Mouse (Mus musculus): Measurements from ENCODE around the gene Cse1l.

Gene Cse1l

DNA sequence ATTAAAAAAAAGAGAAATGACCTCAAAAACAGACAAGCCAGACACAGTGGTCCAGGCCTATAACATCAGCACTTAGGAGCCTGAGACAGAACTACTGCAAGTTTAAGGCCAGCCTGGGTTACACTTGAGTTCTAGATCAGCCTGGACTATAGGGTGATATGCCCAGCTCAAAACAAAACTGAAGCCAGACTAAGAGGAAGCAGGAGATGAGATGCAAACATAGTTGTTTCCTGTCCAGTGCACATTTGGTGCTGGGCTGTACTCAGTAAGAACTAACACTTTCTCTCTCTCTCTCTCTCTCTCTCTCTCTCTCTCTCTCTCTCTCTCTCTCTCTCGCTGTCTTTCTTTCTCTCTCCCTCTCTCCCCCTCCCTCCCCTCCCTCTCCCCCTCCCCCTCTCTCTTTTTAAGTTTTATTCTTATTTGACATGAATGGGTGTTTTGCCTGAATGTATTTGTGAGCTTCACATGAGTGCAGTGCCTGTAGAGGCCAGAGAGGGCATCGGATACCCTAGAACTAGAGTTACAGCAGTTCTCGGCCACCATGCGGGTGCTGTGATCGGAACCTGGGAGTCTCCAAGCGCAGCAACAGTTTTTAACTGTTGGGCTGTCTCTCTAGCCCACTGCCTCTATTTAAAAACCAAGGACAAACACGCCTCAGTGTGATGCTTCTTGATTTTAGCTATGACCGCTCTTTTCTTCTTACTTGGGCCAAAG, 4.9 kb upstream of the Cse1l start:
- DNase-seq (ENCODE audit: low read depth) = no peak

DNA sequence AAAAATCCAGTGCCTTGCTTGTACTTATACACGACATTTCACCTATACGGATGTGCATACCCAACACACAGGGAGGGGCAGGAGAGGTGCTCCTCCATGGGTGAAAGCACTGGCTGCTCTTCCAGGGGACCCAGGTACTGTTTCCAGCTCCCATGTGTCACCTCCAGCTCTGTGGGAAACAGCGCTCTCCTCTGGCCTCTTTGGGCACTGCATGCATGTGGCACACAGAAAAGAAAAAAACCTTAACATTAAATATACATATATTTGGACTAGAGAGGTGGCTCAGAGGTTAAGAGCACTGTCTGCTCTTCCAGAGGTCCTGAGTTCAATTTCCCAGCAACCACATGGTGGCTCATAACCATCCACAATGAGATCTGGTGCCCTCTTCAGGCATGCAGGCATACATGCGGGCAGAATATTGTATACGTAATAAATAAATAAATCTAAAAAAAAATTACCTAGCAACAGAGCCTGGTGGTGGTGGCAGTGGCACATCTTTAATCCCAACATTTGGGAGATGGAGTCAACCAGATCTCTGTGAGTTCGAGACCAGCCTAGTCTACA, 2.0 kb upstream of the Cse1l start:
- DNase-seq (ENCODE audit: low read depth) = no peak

DNA sequence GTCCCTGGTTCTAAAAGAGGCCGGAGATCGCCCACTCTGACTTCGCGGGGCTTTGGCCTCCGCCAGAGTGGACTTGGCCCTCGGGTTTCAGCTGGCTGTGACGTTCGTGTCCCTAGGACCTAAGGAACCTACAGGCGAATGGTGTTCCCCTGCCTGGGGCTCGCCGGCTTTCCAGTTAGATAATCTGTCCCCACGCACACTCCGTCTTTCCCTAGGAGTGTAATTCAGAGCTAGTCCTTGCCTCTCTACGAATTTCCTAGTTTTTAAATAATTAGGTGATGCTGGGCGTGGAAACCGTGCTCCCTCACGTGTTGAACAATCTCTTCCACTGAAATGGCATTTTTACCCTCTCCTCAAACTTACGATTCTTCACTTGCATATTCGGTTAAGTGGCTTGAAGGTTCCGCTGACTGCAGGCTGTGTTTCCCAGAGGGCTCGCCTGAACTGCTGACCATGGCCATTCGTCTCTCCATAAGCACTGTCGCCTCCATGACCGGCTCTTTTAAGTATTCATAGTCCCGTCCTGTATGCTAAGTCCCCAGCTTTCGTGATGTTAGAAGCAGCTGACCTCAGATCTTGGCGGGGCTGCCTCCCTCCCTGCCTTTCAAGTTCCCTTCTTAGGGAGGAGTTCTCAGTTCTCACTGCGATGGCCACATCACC, 813 bp downstream of the Cse1l start:
- peak; percentile 11 for DNase-seq (ENCODE audit: low read depth)

DNA sequence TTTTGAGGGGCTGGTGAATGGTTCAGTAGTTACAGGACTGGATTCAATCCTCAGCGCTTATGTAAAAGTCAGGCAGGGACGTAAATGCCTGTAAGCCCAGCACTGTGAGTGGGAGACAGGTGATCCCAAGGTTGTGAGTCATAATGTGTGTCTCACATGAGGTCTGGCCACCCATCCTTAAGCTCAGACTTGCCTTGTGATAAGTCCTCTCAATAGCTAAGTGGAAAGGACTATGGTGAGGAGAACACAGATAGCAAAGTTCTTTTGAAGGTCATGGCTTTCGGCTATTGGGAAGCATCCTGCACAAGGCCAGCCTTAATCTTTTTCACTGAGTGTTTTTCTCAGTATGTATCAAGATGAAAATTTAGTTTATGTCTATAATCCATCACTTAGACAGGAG, 3.9 kb downstream of the Cse1l start:
- no peak for DNase-seq (ENCODE audit: low read depth)

DNA sequence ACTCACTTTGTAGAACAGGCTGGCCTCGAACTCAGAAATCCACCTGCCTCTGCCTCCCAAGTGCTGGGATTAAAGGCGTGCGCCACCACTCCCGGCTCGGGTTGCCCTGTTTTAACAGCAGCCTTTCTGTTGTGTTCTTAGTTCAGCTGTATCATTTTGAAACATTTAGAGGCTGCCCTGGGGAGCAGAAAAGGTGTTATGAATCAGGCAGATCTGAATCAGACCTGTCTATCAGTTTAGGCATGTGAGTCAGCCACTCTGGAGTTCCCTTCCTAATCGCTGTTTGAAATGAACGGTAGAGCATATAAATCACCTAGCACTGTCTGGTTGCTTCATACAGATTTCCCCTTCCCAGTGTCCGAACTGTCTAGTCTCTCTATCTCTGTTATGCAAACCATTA, 4.7 kb downstream of the Cse1l start:
- no peak for DNase-seq (ENCODE audit: low read depth)

DNA sequence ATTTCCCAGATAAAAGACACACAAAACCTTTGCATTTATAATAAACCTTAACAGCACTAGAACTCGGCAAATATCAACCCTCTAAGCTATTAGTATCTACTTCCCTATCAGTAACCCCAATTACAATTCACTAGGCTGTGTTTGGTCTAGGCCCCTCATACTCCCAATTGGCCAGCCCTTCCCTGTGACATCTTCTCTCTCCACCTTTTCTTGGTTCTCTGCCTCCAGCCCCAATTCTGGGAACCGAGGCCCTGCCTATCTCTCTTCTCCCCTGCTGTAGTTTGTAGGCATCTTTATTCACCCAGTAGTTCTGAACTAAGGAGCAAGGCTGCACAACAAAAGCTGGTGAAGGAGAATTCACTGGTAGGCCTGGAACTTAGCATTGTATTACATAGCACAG, 18.1 kb downstream of the Cse1l start:
- no peak for DNase-seq (ENCODE audit: low read depth)

DNA sequence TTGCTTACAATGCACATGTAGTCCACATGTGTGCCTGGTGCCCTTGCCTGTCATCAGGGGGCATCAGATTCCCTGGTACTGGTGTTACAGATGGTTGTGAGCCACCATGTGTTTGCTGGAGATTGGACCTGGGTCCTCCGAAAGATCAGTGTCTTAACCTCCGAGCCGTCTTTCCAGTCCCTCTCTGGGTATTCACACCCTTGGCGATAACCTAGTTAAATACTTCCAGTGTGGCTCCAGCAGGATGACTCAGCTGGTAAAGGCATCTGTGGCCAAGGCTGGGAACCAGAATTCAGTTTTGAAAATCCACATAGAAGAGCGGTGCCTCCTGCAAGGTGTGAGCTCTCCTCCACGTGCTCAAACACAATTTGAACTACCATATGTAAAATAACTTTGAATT, 28.1 kb downstream of the Cse1l start:
- no peak for DNase-seq (ENCODE audit: low read depth)

DNA sequence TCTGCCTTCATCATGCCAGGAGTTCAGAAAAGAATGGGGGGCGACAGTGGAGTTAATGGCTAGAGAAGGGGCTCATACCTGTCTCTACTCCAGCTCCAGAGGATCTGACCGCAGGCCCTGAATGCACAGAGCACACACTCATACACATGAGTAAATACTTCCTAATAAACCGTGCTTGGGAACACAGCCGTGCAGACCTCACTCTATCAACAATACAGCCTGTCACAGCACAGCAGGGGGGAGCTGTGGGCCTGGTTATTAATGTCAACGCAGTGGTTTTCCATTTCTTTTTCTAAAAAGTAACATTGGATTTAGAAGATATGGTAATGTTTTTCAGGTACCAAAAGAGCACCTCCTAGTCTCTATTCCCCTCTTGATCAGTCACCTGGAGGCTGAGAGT, 28.6 kb downstream of the Cse1l start:
- no peak for DNase-seq (ENCODE audit: low read depth)

DNA sequence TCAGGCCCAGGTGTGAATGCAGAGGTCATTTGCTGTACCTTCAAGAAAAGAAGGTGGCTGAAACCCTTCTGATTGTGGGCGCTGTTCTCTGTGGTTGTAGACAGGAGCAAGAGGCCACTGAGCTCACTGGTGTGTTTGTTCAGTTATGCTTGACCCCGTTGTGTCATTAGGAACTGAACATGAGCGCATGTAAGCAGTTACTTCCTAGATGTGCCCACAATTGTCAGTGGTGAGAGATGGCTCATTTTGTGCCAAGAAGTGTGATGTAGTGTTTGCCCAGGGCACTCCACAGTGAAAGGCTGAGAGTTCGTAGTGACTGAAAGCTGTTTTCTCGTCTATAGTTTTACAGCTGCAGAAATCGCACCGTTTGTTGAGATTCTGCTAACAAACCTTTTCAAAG, 29.7 kb downstream of the Cse1l start:
- DNase-seq (ENCODE audit: low read depth) = no peak

DNA sequence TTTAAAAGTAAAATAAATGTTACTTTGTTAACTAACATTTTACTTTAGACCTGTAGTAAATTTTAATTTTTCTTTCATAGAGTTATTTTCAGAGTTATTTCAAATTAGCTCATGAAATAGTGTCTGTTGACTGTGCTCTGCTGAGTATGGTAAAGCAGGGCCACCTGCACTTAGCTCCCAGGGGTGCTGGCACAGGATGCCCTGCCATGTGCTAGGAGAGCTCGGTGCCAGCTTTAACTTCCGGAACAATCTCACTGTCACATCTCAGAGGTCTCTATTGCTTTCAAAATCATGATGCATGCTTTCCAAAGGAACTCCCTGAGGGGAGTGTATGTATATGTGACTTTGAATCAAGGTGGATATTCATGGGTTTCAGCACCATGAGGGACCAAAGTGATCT, 30.3 kb downstream of the Cse1l start:
- no peak for DNase-seq (ENCODE audit: low read depth)

DNA sequence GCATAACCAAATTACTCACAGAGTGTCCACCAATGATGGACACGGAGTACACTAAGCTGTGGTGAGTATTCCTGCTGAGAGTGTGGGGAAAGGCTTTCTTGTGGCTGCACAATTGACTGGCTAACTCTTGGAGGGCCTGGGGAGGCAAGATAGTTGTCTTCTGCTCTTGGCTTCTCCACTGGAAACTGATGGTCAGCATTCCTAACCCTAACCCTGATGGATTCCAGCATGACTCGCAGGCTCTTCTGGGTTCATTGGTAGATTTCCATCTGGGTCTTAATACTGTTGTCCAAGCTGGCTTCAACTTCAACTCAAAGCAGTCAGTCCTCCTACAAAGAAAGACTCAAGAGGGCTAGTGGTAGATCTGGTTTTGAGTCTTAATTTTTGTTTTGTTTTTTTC, 37.3 kb downstream of the Cse1l start:
- no peak for DNase-seq (ENCODE audit: low read depth)

DNA sequence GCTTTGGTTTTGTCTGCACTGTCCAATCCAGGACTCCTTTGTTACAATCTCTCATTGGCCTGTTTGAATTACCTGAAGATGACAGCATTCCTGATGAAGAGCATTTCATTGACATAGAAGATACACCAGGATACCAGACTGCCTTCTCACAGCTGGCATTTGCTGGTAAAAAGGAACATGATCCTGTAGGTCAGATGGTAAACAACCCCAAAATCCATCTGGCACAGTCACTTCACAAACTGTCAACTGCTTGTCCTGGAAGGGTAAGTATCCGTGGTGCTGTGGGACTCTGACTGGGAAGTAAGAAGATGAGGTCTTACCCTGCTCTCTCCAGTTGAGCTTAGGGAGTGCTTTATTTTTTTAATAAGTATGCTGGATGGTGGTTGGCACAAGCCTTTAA, 38.5 kb downstream of the Cse1l start:
- no peak for DNase-seq (ENCODE audit: low read depth)

DNA sequence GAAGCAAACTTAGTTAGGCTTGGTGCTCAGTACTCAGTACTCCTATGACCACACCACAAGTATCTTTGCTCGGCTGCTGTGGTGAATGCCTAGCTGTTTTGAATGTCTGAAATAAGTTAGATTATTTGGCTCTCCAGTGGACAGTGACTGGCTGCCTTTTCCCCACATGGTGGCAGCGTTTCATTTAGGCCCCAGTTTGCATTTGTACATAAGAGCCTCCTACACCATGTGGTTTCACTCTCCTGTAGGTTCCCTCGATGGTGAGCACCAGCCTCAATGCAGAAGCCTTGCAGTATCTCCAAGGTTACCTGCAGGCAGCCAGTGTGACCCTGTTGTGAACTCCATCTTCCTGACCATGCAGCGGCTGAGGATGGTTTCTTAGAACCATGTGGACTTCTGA, 39.6 kb downstream of the Cse1l start:
- no peak for DNase-seq (ENCODE audit: low read depth)

DNA sequence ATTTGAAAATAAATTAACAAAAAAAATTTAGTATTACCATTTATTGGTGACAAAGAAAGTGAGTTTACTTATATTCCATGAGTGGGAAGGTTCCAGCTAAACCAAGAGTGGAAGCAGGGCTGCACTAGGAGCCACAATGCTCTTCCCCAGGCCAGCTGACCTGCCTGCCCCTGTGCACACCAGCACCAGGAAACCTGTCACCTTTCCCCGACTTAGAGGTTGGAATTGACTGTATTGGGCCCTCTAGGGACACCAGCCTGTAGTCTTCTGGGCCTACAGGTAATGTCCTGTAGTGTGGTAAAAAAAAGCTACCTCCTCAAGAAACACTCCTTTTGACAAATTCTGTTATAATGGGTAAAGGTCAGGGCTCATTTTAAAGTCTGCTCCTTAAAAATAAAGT, 42.4 kb downstream of the Cse1l start:
- no peak for DNase-seq (ENCODE audit: low read depth)

DNA sequence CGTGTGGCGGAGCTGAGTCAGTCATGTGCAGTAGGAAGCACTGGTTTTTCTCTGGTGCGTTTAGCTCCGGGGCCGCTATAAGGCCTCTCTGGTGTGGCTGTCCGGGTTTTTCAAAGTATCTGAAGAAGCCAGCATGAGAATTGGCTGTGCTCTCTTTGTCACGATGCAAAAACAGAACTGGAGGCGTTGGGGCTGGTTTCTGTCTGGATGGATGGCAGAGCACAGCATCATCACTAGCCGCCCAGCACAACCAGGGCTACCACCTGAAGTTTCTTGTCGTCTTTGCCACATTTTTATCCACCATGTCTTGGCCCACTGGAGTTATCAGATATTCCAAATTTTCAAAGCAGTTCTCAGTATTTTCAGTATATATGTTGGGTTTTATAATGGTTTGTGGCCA, 43.1 kb downstream of the Cse1l start:
- DNase-seq (ENCODE audit: low read depth) = no peak

DNA sequence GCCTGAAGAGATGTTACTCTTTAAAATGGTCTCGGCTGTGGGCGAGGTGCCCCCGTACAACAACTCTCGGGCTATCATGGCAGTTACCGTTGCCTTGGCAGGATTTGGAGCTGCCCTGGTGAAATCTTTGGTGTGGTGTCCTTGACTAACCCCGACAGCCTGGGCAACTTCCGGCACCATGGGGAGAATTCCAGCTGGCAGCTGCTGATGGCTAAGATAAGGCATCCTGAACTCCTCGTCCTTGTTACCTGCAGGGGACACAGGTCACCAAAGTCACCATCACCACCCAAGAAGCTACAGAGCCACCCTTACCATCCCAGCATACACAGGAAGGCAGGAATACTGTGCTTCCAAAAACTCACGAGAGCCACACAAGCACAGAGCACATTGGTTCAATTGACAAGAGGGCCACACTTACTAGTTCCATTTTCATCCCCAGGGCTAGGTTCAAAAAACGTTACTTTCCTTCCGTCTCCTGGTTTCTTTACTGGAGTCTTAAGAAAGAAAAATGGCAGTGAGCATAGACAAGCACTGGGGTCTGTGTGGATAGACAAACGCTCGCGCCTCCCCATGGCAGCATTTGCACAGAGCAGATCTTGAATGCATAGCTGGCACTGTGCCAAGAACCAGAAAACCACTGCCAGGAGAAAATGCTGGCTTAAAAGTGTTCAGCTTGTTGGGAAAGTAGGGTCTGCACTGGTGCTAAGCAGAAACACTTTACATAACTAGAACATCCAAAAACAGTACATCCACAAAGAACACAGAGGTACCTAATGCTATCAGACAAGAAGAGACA, 45.2 kb downstream of the Cse1l start:
- DNase-seq (ENCODE audit: low read depth) = no peak

DNA sequence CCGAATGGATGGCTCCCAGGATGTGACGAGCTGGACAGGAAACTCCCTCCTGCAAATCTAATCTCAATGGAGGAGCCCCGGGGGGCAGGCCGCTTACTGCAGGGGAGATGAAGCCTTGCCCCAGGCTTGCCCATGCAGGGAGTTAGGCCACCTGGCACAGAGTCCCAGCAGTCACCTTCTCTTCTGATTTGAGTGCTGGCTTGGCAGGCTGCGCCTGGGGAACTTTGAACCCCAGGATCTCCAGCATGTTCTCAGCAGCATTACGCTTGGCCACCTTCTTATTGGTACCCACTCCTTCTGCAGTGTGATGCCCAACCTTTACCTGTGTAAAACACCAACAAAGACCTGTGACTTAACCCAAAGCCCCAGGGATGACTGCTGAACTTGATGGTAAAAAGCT, 46.3 kb downstream of the Cse1l start:
- DNase-seq (ENCODE audit: low read depth) = no peak

DNA sequence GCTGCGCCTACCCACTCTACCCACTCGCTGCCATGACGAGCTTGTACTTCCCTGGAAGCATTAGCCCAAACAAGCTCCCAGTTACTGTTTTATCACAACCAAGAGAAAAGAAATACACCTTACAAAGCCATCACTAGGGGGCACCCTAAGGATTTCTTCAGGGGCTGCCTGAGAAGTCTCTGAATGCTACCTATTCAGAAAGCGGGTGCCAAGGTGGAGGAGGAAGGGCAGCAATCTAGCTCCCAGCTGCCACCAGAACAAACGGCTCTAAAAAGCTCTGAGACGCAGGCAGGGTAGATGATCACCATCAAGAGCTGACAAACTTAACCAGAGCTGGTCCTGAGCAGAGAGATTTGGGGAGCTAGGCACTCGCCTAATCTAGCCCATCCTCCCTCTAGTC, 51.0 kb downstream of the Cse1l start:
- no peak for DNase-seq (ENCODE audit: low read depth)

DNA sequence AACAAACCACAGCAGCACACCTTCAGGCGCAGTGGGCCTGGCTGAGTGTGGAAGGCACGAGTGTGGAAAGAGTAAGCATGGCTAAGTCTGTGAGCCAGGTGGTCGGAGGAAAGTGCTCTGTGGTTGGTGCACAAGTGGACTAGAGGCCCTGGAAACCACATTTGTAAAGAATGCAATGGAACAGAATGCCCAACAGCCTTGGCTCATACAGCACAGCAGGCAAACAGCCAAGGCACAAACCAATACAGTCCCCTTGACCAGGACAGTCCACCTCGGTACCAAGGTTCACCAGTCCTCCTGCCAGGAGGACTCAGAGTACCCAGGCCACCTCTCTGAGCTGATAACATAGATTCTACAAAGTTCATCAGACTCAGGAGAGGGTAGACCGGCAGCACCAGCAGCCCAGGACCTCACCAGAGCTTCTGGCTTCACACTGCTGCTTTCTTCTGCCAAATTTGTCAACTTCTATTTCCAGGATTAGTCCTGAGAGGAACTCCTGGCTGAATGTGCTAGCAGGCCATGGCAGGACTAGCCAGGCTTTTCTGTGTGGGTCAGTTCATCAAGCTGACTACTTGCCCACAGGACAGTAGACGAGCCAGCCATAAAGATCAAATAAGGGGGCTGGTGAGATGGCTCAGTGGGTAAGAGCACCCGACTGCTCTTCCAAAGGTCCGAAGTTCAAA, 54.9 kb downstream of the Cse1l start:
- DNase-seq (ENCODE audit: low read depth) = peak; percentile 36

DNA sequence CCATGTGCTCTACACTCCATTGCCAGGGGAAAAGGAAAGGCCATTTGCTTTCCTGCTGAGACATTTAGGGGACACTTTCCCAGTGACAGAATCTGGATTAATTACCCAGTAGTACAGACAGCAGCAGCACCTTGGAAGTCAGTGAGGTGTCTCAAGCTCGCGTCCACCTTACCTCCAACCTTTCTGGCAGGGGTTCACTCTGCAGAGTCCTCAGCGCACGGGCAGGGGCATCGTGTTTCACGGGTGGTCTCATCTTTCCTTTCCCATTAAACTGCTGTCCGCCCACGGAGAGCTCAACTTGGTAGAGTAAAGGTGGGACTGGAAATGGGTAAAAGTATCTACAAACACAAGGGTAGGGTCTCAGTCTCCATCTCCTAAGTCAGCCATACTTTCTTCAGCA, 57.4 kb downstream of the Cse1l start:
- no peak for DNase-seq (ENCODE audit: low read depth)

DNA sequence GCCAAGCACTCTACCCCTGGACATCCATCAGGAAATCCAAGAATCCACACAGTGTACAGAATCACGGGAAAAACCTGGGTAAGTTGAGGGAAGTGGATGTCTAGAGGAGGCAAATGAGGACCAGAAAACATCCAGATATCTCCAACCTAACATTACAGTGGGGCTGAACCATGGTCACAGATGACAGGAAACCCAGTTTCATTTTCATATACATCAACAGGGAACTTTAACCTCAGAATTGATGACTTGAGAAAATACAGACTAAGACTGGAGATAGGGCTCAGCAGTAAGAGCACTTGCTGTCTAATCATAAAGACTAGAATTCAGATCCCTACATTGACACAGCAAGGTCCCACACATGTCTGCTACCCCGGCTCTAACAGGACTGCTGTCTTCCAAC, 58.9 kb downstream of the Cse1l start:
- DNase-seq (ENCODE audit: low read depth) = no peak

DNA sequence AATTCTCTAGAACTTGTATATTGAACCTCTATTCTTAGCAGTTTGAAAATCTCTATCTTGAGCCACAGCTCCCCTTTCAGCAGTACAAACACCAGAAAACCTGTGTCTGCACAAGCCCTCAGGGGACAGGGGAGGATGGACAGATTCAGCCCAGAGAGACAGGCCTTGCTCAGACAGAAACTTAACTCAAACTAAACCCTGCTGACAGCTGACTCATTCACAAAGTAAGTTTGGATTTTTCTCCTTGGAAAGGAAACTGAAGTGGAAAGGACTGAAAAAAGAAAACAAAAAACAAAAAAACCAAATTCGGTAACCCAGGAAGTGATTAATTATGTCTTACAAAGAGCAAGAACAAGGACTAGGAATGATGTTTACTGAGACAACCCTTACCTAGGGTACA, 67.3 kb downstream of the Cse1l start:
- DNase-seq (ENCODE audit: low read depth) = no peak
